Mouse (Mus musculus) limb, embryonic 11.5 days (tissue): Measurements from ENCODE around the gene Rad18. TPM values are rescaled to one million over a fixed set of nuclear protein-coding genes. Genes with fewer than 3 reads are reported as not detected.

Experiments
- ATAC-seq: fragments of 200-750 bp; cut with Nextera tagmentation; 2 replicates; pipeline ENCODE4 v1.8.0; 2017; ENCODE audit warnings: low read depth; ENCODE audit not compliant: insufficient number of reproducible peaks, low FRiP score, low TSS enrichment
- DNase-seq: peaks from one replicate; pipeline ENCODE4 v3.0.0-alpha.2; 2015; ENCODE audit warnings: low spot score
- H3K27ac ChIP-seq: fragments of 300-500 bp; sonication (generic); replicated peaks from 2 replicates; pipeline ENCODE4 v1.5.1; 2014; ENCODE audit warnings: low read depth, mild to moderate bottlenecking, low read length
- H3K27me3 ChIP-seq: fragments of 300-500 bp; sonication (generic); 2 replicates; pipeline ENCODE4 v1.6.1; 2014; ENCODE audit warnings: mild to moderate bottlenecking, low read length, mixed read lengths; ENCODE audit not compliant: control insufficient read depth, insufficient read depth
- H3K36me3 ChIP-seq: fragments of 300-500 bp; sonication (generic); 2 replicates; pipeline ENCODE4 v1.6.1; 2014; ENCODE audit warnings: mild to moderate bottlenecking, low read length, moderate library complexity, mixed read lengths; ENCODE audit not compliant: control insufficient read depth, insufficient read depth
- H3K4me1 ChIP-seq: fragments of 300-500 bp; sonication (generic); 2 replicates; pipeline ENCODE4 v1.6.1; 2014; ENCODE audit warnings: low read length, mixed read lengths; ENCODE audit not compliant: control insufficient read depth, insufficient read depth
- H3K4me2 ChIP-seq: fragments of 300-500 bp; sonication (generic); 2 replicates; pipeline ENCODE4 v1.6.1; 2014; ENCODE audit warnings: low read depth, mild to moderate bottlenecking, moderate library complexity; ENCODE audit not compliant: severe bottlenecking
- H3K4me3 ChIP-seq: fragments of 300-500 bp; sonication (generic); 2 replicates; pipeline ENCODE4 v1.5.1; 2014; ENCODE audit warnings: low read depth, low read length
- H3K9ac ChIP-seq: fragments of 300-500 bp; sonication (generic); 2 replicates; pipeline ENCODE4 v1.6.1; 2014; ENCODE audit warnings: mild to moderate bottlenecking, low read length
- H3K9me3 ChIP-seq: fragments of 300-500 bp; sonication (generic); 2 replicates; pipeline ENCODE4 v1.6.1; 2016; ENCODE audit warnings: low read length; ENCODE audit not compliant: control insufficient read depth
- WGBS: fragments of 180-500 bp; shearing (Covaris S2); extraction: QIAGEN DNeasy Blood & Tissue Kit; methylation state at CpG from one replicate; pipeline ENCODE4 v1.1.7; 2014; 5-methylcytosine and 5-hydroxymethylcytosine counted together
- polyA plus RNA-seq: library from polyadenylated mRNA; unstranded; fragments of >200 nt; fragmentation: Nextera tagmentation; extraction: Ambion mirVana; gene quantifications from 2 replicates; pipeline ENCODE4 v1.2.1, GENCODE M21; 2014

The Rad18 gene
- polyA plus RNA-seq: 43.2 and 45.7 TPM in 2 replicates

GRCm38 (mm10) chr6:112696056-112696950 lies at the start of gene Rad18:
Gene Rad18, minus strand, starts transcription at chr6:112696686.
- Histone ChIP-seq H3K9me3 (no peaks in the 10 kb centered on the region), H3K4me1 (no peaks in the 10 kb centered on the region; the same call in 1 of the 2 replicates), H3K36me3 (no peaks in the 10 kb centered on the region), H3K9ac (peak within 1 kb of the TSS; percentile 84), H3K4me3 (peak within 1 kb of the TSS; percentile 70), H3K27me3 (no peaks in the 10 kb centered on the region), H3K27ac (no peak within 1 kb of the TSS), H3K4me2 (peak within 1 kb of the TSS; percentile 57)
- peak; percentile 91 for DNase-seq
- peak; percentile 94 for ATAC-seq
- WGBS: under 1% methylated on average over 76 of the region's 77 CpGs

- Histone ChIP-seq H3K9ac (no peak overlapping the region), H3K27ac (no peak overlapping the region), H3K36me3 (no peaks in the 10 kb centered on the region), H3K9me3 (no peaks in the 10 kb centered on the region), H3K27me3 (no peaks in the 10 kb centered on the region), H3K4me1 (no peaks in the 10 kb centered on the region), H3K4me3 (no peak overlapping the region), H3K4me2 (no peak overlapping the region)
- DNase-seq (no peak), ATAC-seq (no peak)
- 76% methylated on average over 2 of the region's 2 CpGs for WGBS
Measured at GRCm38 (mm10) chr6:112742297-112742696, 45.8 kb upstream of the Rad18 start.

- no peak overlapping the region for H3K4me3 ChIP-seq
- H3K36me3 ChIP-seq: no peaks in the 10 kb centered on the region
- ATAC-seq (no peak), DNase-seq (no peak)
- no peaks in the 10 kb centered on the region for H3K4me1 ChIP-seq
- H3K27ac ChIP-seq: no peak overlapping the region
- H3K9me3 ChIP-seq: no peaks in the 10 kb centered on the region
- 85% methylated on average over 5 of the region's 5 CpGs for WGBS
- H3K27me3 ChIP-seq: no peaks in the 10 kb centered on the region
- H3K9ac ChIP-seq: no peak overlapping the region
- no peak overlapping the region for H3K4me2 ChIP-seq
Measured at GRCm38 (mm10) chr6:112741766-112742165, 45.3 kb upstream of the Rad18 start.

- no peaks in the 10 kb centered on the region for H3K36me3 ChIP-seq
- no peak for ATAC-seq
Measured at GRCm38 (mm10) chr6:112739635-112740034, 43.1 kb upstream of the Rad18 start.

GRCm38 (mm10) chr6:112738924-112739323 lies 42.4 kb upstream of the Rad18 start:
- WGBS: 93% methylated on average over 6 of the region's 6 CpGs
- no peaks in the 10 kb centered on the region for H3K36me3 ChIP-seq
- DNase-seq (no peak), ATAC-seq (no peak)
- no peak overlapping the region for H3K4me2 ChIP-seq
- no peaks in the 10 kb centered on the region for H3K27me3 ChIP-seq
- H3K4me3 ChIP-seq: no peak overlapping the region
- H3K27ac ChIP-seq: no peak overlapping the region
- H3K9me3 ChIP-seq: no peaks in the 10 kb centered on the region
- no peaks in the 10 kb centered on the region for H3K4me1 ChIP-seq
- no peak overlapping the region for H3K9ac ChIP-seq

More at GRCm38 (mm10) chr6:112739635-112740034, 43.1 kb upstream of the Rad18 start:
- Histone ChIP-seq H3K27me3 (no peaks in the 10 kb centered on the region), H3K4me1 (no peaks in the 10 kb centered on the region), H3K4me2 (no peak overlapping the region), H3K27ac (no peak overlapping the region), H3K9me3 (no peaks in the 10 kb centered on the region), H3K9ac (no peak overlapping the region), H3K4me3 (no peak overlapping the region)
- no peak for DNase-seq
- 95% methylated on average over 3 of the region's 3 CpGs for WGBS

- Histone ChIP-seq H3K4me3 (no peak overlapping the region), H3K4me2 (no peak overlapping the region), H3K4me1 (no peaks in the 10 kb centered on the region), H3K36me3 (no peaks in the 10 kb centered on the region), H3K9me3 (no peaks in the 10 kb centered on the region), H3K27ac (no peak overlapping the region), H3K9ac (no peak overlapping the region), H3K27me3 (no peaks in the 10 kb centered on the region)
- 90% methylated on average over 3 of the region's 3 CpGs for WGBS
- DNase-seq: no peak
- no peak for ATAC-seq
Measured at GRCm38 (mm10) chr6:112736471-112736870, 40.0 kb upstream of the Rad18 start.

GRCm38 (mm10) chr6:112735054-112735453 lies 38.6 kb upstream of the Rad18 start:
- H3K4me1 ChIP-seq: no peaks in the 10 kb centered on the region
- H3K27ac ChIP-seq: no peak overlapping the region
- H3K4me3 ChIP-seq: no peak overlapping the region
- H3K36me3 ChIP-seq: no peaks in the 10 kb centered on the region
- H3K4me2 ChIP-seq: no peak overlapping the region
- H3K9me3 ChIP-seq: no peaks in the 10 kb centered on the region
- no peak for DNase-seq
- H3K9ac ChIP-seq: no peak overlapping the region
- 78% methylated on average over 2 of the region's 2 CpGs for WGBS
- no peaks in the 10 kb centered on the region for H3K27me3 ChIP-seq
- no peak for ATAC-seq

- H3K36me3 ChIP-seq: no peaks in the 10 kb centered on the region
- H3K4me2 ChIP-seq: no peak overlapping the region
- no peaks in the 10 kb centered on the region for H3K27me3 ChIP-seq
- no peak overlapping the region for H3K4me3 ChIP-seq
- no peaks in the 10 kb centered on the region for H3K9me3 ChIP-seq
- H3K9ac ChIP-seq: no peak overlapping the region
- H3K4me1 ChIP-seq: no peaks in the 10 kb centered on the region
- ATAC-seq (no peak), DNase-seq (no peak)
- no peak overlapping the region for H3K27ac ChIP-seq
- 69% methylated on average over 5 of the region's 5 CpGs for WGBS
Measured at GRCm38 (mm10) chr6:112733942-112734341, 37.5 kb upstream of the Rad18 start.
